Mouse (Mus musculus) c-Kit-positive CD71-negative TER-119-negative erythroid progenitor cells, embryonic 14.5 days (primary cell): ENCODE results near the gene 6030452D12Rik.
A peak's percentile ranks its signal among the peaks of the same experiment; 100 is the strongest.

Experiments used
- DNase-seq: peaks from one replicate; pipeline ENCODE4 v3.0.0-alpha.2; 2013; ENCODE audit warnings: low read depth

Gene 6030452D12Rik

DNA sequence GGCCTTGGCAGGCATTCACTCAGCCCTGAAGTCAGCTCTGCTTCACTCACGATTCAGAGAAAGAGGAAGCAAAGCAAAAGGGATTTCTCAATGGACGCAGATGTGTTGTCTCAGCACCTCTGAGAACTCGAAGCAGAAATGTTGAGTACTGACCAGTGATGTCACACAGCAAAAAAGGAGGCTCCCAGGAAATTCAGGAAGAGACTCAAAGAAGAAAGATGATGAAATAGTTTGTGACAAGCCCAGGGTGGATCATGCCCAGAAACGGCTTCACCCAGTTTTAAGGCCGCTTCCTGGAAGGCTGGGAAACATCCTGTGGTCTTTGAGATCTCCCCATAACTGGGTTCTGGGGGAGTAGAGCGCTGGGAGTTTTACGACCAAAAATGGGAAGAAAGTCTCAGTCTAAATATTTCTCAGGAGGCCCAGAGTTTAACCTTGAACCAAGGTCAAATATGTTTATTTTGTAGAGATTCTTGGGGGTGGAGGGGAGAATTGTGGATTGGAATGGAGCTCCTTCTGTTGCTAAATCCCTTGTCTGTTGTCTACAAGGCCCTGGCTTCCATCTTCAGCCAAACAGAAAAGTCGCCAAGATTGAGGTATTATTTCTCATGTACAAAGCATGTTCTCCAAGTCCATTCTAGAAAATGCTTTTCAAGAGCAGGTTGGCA lies at the start of gene 6030452D12Rik:
Gene 6030452D12Rik, plus strand, starts transcription at position 505 of the 668 bp plus-strand sequence.
- DNase-seq, result peak; percentile 17

- DNase-seq, result no peak
Observed at GRCm38 (mm10) chr8:106451301-106452085, 48.8 kb upstream of the 6030452D12Rik start.

DNA sequence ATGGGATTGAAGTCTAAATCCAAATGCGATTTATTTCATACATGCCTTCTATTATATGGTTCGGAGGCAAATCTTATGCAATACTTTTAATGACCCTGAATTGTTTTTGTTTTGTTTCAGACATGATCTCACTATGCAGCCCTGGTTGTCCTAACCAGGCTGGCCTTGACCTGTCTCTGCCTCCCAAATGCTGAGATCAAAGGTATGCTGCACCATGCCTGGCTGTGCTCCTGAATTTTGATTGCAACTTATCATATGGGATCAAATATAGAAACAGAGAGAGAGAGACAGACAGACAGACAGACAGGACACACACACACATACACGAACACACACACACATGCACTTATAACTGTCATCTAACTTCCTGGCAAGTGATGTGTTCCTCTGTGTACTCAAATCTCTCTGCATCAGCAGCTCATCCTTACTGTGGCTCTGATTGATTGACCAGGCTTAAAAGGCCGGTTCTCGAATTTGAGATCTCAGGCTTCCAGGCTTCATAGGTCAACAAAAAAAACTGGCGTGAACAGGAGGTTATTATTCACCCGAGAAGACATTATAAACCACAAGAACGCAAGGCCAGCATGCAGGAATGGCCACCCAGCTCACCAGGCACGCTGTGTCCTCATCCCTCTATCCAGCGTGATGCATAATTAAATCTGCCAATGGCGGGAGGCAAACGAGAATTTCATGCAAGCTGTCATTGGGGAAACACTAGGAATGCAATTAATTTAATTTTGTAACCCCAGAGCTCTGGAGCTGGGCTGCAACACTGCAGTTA lies 47.4 kb upstream of the 6030452D12Rik start:
- no peak for DNase-seq

GRCm38 (mm10) chr8:106454036-106454435 lies 46.3 kb upstream of the 6030452D12Rik start:
- no peak for DNase-seq

- no peak for DNase-seq
Observed at GRCm38 (mm10) chr8:106462131-106462530, 38.2 kb upstream of the 6030452D12Rik start.

DNA sequence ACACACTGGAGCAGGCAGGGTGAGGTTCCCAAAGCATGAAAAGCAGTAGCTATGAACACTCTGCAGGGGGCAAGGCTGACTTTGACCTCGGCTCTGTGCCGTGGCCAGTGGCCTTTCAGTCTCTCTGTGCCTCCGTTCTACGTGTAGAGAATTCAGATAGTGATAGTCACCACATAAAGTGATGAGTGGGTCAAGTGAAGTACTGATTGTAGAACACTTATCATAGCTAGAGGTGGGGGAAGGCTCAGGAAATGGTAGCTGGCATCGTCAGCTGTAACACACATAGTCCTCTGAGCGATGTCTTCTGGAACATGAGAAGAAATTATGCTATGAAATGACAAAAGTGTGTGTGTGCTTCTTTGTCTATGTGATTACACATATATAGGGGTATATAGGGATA lies 36.5 kb upstream of the 6030452D12Rik start:
- no peak for DNase-seq

GRCm38 (mm10) chr8:106469485-106469884 lies 30.8 kb upstream of the 6030452D12Rik start:
- DNase-seq, result no peak

- DNase-seq, result no peak
Observed at GRCm38 (mm10) chr8:106474001-106474400, 26.3 kb upstream of the 6030452D12Rik start.

DNA sequence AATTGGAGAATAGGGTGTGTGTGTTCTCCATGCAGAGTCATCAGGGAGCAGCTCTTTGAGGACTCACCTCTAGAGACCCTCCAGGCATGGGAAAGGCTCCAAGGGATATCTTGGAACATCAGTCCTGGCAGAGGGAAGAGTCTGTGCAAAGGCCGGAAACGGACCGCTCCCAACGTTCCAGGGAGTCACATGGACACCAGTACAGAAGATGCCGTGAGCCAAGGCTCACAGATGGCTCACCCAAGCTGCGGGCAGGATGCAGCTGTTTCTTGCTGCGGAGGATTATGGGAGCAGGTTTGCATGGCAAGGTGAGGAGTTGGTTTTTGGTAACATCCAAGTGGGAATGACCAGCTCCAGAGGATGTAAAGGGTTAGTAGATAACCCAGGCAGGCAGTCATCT lies 3.9 kb downstream of the 6030452D12Rik start:
- no peak for DNase-seq

GRCm38 (mm10) chr8:106505328-106505965 lies 5.1 kb downstream of the 6030452D12Rik start:
- no peak for DNase-seq

- DNase-seq, result no peak
Observed at GRCm38 (mm10) chr8:106506106-106506505, 5.8 kb downstream of the 6030452D12Rik start.

GRCm38 (mm10) chr8:106507761-106508331 lies 7.5 kb downstream of the 6030452D12Rik start:
- no peak for DNase-seq

DNA sequence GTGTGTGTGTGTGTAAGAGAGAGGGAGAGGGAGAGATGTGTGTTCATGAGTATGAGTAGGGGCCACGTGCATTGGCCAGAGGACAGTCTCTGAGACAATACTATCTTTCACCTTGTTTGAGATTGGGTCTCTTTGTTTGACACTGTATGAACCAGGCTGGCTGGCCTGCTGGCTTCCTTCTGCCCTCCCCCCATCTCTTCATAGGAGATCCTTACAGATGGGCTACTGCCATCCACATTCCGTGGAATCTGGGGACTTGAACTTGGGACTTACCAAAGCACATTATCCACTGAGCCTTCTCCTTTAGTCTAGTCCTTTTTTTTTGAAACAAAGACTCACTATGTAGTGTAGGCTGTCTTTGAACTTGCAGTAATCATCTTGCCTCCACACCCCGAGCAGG lies 8.1 kb downstream of the 6030452D12Rik start:
- no peak for DNase-seq

GRCm38 (mm10) chr8:106509079-106509780 lies 8.9 kb downstream of the 6030452D12Rik start:
- no peak for DNase-seq

GRCm38 (mm10) chr8:106510365-106510975 lies 10.1 kb downstream of the 6030452D12Rik start, which contains the start of gene Cdh3:
Cdh3 (plus strand) TSS chr8:106510891.
- DNase-seq, result no peak

DNA sequence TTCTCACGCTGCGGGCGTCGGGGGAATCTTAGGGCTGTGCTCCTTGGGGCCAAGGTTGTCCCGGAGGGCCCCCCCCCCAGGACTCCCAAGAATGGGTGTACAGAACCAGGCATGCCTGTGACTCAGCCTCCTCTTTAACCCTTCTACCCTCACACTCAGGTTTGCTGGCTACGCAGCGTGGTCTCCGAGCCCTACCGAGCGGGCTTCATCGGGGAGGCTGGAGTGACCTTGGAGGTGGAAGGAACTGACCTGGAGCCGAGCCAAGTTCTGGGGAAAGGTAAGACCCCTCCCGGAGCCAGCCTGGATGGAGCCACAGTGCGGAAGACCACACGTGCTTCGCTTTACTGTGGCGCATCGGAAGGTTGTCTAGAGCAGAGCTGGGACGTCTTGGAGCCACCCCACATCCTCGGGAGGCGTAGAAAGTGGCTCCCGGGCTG lies 10.8 kb downstream of the 6030452D12Rik start:
- no peak for DNase-seq

- DNase-seq, result no peak
Observed at GRCm38 (mm10) chr8:106511531-106512041, 11.3 kb downstream of the 6030452D12Rik start.

DNA sequence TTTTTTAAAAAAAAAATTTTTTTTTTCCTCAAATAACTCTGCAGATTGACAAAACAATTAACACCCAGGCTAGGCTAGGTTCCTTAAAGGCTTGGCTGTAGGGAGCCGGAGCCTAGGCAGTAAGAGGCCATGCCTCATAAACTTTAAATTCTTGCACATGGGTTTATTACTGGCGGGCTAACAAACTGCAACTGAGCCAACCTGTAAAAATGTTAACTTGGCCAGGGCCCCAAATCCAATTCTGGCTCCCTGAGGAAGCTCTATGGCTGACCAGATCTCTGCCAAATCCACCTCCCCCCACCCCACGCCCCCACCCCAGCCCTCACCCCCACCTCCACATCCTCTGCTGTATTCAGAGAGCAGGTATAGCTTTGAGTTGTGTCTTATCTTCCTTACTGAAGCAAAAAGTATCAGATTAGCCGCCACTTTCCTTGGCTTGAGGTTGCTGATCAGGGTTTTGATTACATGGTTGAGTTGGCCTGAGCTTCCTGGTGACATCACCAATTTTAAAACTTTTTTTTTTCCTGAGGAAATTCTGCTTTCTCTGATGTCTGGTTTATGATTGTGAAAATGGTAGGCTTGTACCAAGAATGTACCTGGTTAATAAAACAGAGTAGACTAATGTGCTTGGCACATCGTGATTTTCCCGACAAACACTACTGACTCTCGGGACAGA lies 12.3 kb downstream of the 6030452D12Rik start:
- no peak for DNase-seq

DNA sequence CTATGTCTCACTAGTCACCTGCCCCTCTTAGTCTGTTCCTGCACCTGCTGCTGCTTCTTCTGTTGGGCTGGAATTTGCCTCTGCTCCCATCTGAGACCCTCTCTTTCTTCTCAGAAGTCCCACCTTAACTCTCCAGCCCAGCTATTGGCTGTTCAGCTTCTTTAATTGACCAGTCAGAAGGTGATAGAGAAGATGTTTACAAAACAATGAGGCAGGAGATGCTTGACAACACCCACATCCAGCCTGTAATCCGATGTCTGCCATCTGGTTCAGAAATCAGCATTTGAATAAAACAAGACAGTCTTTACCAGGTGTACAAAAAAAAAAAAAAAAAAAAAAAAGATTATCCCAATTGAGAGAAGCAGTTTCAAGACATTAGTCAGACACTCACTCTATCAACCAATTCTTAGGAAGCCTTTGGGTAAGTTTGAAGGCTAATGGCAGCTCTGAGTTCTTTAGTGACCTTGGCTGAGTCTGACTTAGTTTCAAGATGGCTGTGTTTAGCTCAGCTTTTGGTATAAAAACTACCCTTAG lies 15.7 kb downstream of the 6030452D12Rik start:
- no peak for DNase-seq
